Mouse (Mus musculus): Measurements from ENCODE around the gene Wwox.

The Wwox gene

GRCm38 (mm10) chr8:115330671-115331070 is 891.2 kb downstream of the Wwox start:
- DNase-seq (ENCODE audit: low read depth, low spot score): no peak

- no peak for DNase-seq (ENCODE audit: low read depth, low spot score)
Measured at GRCm38 (mm10) chr8:115333972-115334371, 894.5 kb downstream of the Wwox start.

- no peak for DNase-seq (ENCODE audit: low read depth, low spot score)
Measured at GRCm38 (mm10) chr8:115336361-115336760, 896.9 kb downstream of the Wwox start.

DNA sequence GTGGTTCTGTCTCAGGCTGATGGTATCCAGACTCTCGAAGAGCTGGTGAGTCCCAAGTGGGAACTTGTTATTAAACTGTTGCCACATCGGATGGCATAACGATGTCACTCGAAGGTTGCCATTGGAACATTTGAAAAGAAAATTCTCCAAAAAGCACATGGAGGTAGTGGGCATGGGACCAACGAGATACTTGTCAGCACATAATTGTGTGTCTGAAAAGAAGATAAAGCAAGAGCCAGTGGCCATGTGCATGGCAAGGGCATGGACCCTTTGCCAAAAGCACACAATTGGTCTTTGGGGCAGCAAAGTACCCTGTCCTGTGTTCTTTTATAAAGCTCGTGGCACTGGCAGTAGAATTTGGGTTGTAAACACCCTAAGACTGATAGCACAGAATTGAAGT is 909.2 kb downstream of the Wwox start:
- no peak for DNase-seq (ENCODE audit: low read depth, low spot score)

- DNase-seq (ENCODE audit: low read depth, low spot score): no peak
Measured at GRCm38 (mm10) chr8:115350707-115351106, 911.3 kb downstream of the Wwox start.

GRCm38 (mm10) chr8:115357663-115358335 is 918.3 kb downstream of the Wwox start:
- no peak for DNase-seq (ENCODE audit: low read depth, low spot score)

- DNase-seq (ENCODE audit: low read depth, low spot score): no peak
Measured at GRCm38 (mm10) chr8:115358481-115358880, 919.0 kb downstream of the Wwox start.

DNA sequence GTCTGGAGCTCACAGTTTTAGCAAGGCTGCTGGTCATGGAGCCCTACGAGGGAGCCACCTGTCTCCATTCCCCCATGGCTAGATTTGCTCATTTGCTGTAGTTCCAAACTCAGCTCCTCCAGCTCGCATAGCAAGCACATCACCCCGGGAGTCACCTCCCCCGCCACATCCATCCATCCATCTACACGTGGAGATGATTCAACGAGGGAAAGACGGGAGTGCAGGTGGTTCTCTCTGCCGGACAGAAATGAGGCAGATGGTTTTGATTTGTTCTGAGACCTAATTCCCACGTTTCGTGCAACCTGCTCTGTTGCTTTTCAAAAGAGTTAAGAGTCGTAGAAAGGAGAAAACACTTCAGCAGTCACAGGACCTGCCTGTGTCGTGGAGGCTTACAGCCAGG is 920.2 kb downstream of the Wwox start:
- peak; percentile 43 for DNase-seq (ENCODE audit: low read depth, low spot score)

GRCm38 (mm10) chr8:115362518-115362917 is 923.1 kb downstream of the Wwox start:
- peak; percentile 44 for DNase-seq (ENCODE audit: low read depth, low spot score)

GRCm38 (mm10) chr8:115374957-115375356 is 935.5 kb downstream of the Wwox start:
- no peak for DNase-seq (ENCODE audit: low read depth, low spot score)

GRCm38 (mm10) chr8:115375361-115376047 is 936.0 kb downstream of the Wwox start:
- DNase-seq (ENCODE audit: low read depth, low spot score): no peak

DNA sequence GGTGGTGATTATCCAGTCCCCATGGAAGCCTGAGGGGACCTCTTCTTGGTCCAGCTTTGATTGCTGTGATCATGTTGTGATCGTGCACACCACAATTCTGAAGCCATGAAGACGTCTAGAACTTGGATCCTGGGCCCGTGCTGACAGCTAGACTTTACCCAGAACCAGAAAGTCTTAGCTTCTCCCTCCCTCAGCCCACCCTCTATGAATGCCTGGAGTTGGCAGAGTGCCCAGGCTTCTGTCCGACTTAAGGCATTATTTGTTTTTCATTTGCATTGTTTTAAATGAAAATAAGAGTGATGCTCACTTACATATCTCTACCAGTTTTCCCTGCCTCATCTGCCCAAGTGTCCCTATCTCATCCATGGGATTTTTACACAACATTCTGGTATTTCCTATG is 937.9 kb downstream of the Wwox start:
- no peak for DNase-seq (ENCODE audit: low read depth, low spot score)

- DNase-seq (ENCODE audit: low read depth, low spot score): no peak
Measured at GRCm38 (mm10) chr8:115380017-115380416, 940.6 kb downstream of the Wwox start.

DNA sequence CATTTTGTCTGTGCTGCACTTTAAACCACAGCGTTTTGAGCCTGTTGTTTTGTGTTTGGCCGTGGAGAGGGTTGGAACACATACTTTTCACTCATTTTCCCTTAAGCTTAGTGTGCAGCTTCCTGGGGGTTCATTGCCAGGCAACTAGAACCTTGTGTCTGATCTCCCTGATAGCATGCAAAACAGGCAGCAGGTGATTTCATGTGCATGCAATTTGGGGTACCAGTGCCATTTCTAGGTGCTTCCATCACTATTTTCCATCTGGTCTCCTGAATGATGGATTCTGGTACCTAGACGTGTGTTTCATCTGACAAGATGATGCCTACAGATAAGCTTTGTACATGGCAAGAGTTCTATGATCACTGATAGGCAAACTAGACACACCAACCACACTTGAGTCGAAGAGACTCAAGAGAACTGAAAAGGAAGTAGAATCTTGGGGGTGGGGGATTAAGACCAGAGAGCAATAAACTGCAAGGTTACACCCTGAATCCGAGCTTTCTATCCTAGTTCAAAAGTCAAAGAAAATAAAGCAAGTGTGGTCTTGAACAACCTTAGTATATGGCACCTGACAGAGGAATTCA is 951.6 kb downstream of the Wwox start:
- DNase-seq (ENCODE audit: low read depth, low spot score): no peak

DNA sequence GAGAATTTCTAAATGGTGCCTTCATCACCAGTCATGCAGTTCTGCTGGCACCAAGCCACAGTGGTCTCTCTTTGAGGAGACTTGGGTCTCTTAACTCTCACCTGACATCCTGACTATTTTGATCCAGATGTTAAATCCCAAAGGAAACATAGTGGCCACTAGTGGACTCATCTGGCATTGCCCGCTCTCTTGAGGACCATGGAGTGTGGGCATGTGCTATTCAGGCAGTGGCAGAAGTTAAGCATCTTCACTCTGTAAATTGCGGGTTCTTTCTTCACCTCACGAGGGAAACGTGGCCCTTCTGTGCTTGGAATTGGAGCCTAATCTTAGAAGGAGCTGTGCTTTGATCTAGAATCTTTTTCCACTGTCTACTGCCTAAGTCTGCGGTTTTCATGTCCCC is 956.4 kb downstream of the Wwox start:
- no peak for DNase-seq (ENCODE audit: low read depth, low spot score)

DNA sequence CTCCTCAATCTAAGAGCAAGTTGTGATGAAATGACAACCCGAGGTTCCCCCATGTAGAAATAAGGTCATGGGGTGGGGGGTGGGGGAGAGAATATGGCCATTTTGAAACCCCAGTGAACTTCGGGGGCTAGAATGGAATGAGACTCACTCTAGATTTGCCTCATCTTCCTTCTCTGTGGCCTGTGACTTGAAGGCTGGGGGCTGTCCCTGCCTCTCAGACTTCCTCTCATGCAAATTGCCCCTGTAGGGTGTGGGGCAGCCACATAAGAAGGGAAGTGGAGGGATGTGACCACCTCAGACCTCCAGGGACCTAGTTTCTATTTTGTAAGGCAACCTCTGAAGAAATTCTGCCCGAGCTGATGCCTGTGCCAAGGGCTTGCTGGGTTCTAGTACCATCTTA is 958.5 kb downstream of the Wwox start:
- DNase-seq (ENCODE audit: low read depth, low spot score): no peak

DNA sequence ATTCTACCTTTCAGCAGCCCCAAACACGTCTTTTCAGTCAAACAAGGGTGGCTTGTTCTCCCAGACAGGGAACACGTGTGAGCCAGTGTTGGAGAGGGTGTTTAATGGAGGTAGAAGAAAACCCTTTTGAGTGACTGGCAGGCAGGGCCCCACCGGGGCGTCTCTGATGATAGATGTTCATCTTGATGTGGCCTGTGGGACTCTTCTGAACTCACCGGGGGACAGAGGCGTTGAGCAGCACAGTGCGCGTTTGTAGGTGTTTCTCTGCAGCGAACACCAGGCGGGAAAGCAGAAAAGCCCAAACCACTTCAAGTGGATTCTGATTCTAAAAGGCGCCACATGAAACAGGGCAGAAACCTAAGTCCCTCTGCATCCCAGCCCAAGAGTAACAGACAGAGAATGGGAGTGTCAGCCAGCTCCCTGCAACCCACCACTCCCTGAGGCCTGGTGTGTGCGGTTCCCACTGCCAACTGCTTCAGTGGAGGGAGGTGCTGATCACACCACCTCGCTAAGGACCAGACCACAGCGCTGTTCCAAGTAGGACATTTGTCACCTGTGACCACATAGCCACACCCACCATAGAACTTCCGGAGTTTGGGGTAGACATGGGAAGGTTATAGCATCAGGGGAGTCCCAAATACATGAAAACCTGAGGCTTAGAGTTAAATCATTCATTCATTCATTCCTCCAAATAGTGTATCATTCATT is 960.7 kb downstream of the Wwox start:
- peak; percentile 44 for DNase-seq (ENCODE audit: low read depth, low spot score)
